Mouse (Mus musculus): ENCODE measurements at regions not wholly inside any gene's neighbourhood (a gene's known extent, or its start where the extent isn't known, plus 50 kb on each side); places are given as distances from the start of the nearest gene placed in this dataset.

DNA sequence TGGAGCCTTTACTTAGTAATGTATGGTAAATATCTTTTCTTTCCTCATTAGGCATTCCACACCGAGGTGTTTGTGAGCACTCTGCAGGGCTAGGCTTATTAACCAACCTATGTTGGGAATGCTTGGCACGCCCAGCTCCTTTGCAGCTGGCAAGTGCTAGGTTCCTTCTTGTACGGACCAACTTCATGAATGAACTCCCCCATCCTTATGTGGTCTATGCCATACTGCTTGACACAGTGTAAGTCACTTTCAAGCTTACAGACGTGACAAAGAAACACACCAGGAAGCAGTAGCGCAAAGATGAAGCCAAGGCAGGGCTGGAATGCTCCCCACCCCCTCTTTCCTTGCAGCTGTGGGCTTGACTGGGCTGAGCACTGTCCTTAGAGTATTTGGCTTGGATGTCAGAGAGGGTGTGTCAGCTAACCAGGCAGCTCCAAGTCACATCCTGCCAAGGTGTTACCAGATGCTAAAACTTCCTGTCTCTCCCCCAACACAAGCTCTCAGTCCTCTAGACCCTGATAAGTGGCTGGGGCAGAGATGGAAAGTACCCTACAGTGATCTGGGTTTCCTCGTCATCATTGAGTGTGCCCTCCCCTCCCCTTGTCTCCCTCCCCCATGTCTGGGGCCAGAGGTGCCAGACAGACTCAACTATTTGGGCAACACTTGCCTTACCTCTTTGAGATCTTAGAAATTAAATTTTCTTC lies 95.6 kb upstream of the Thpo start:
- TF ChIP-seq EP300 (IDR thresholded peaks at IDR 0.05): peak; percentile 60
- TF ChIP-seq CTCF (IDR thresholded peaks at IDR 0.05): no peak

Data from lung, postnatal 0 days (tissue).